ENCODE assay signal across 20 mouse cellular contexts in genomic region chr3:68570319-68570718, GRCm38 (mm10).
"Had no signal": no experiment of that assay in that cellular context is flagged by ENCODE, and none has a peak within 500 bp of the region (broad histone marks: within the 10 kb centered on the region; RNA-seq: fewer than 3 reads in every experiment).

No protein-coding gene starts in this region.

- DNase-seq: kidney, adult 18-20 months; kidney, adult 9 months; kidney, postnatal 14 days; kidney, postnatal 4 days; layer of hippocampus, postnatal 36 days; liver, embryonic 13.5 days; lung, embryonic 14.5 days; lung, postnatal 10 days; retina, postnatal 1 day; right cerebral cortex, postnatal 4 days; thymus, adult 2 months; thymus, postnatal 14 days had no signal

- H3K9ac ChIP-seq: liver, embryonic 13.5 days; lung, embryonic 14.5 days; midbrain, embryonic 13.5 days; neural tube, embryonic 13.5 days had no signal

- H3K4me3 ChIP-seq: left cerebral cortex, adult 2 months; liver, embryonic 13.5 days; megakaryocyte, embryonic 14.5 days; midbrain, embryonic 10.5 days; midbrain, embryonic 13.5 days; myocyte; neural tube, embryonic 13.5 days had no signal

- H3K4me2 ChIP-seq: liver, embryonic 13.5 days; lung, embryonic 14.5 days; midbrain, embryonic 13.5 days; neural tube, embryonic 13.5 days had no signal

- H3K27me3 ChIP-seq: liver, embryonic 13.5 days; midbrain, embryonic 13.5 days; neural tube, embryonic 13.5 days had no signal

- ATAC-seq: midbrain, embryonic 13.5 days; midbrain, embryonic 16.5 days had no signal

- H3K27ac ChIP-seq: liver, embryonic 13.5 days; macrophage; midbrain, embryonic 10.5 days; midbrain, embryonic 13.5 days; neural tube, embryonic 13.5 days had no signal

- H3K9me3 ChIP-seq: liver, embryonic 13.5 days; megakaryocyte, embryonic 14.5 days; midbrain, embryonic 10.5 days; midbrain, embryonic 13.5 days; neural tube, embryonic 13.5 days had no signal

- H3K36me3 ChIP-seq: liver, embryonic 13.5 days; midbrain, embryonic 10.5 days; midbrain, embryonic 13.5 days; neural tube, embryonic 13.5 days had no signal
